Mouse (Mus musculus): ENCODE measurements around the gene Dyrk3. TPM values are rescaled to one million over a fixed set of nuclear protein-coding genes. Genes with fewer than 3 reads are reported as not detected.
"Not testable (repeated sequence)": the region's sequence is repeated elsewhere in the genome, so short reads cannot be mapped to it uniquely, and the experiment has no call there.

Gene Dyrk3
- total RNA-seq, 2 experiments from 2014 or later = 0.17 to 0.29 TPM

DNA sequence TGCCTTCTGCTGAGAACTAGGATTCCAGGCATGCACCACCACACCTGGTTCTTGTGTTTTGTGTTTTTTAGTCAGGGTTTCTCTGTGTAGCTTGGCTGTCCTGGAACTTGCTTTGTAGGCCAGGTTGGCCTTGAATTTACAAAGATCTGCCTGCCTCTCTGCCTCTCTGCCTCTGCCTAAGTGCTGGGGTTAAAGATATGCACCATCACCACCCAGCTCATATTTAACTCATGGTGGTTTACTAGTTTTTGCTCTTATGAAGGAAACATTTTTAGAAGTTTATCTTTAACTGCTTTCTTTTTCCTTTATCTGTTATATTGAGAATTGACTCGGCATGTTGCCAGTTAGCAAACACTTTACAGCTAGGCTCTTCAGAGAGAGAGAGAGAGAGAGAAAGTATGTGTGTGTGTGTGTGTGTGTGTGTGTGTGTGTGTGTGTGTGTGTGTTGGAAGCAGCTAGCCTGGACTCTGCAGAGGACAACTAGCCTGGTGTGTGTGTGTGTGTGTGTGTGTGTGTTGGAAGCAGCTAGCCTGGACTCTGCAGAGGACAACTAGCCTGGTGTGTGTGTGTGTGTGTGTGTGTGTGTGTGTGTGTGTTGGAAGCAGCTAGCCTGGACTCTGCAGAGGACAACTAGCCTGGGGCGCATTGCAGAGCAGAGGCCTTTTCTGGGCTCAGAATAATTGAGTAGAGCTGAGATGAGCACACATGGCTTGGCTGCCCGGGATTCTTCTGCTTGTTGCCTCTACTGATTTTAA, 21.6 kb upstream of the Dyrk3 start:
- not testable (repeated sequence) for DNase-seq (ENCODE audit: low spot score in 2 of 2)

DNA sequence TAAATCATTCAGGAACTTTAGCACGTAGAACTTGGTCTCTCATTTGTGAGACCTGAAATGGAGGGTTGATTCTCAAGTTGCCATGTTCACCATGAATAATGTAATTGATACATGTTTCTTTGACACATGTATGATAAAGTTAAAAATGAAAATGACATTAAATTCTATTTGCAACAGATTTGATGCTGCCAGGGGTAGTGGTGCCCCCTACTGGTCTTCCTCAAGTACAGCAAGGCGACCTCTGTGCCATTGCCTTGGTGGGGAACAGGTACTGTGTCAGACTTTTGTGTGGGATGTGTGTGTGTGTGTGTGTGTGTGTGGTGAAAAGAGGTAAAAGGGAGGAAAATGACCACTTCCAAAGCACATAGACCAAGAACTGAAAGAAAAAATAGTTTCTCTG, 17.3 kb upstream of the Dyrk3 start:
- no peak for DNase-seq (ENCODE audit: low spot score in 2 of 2)

DNA sequence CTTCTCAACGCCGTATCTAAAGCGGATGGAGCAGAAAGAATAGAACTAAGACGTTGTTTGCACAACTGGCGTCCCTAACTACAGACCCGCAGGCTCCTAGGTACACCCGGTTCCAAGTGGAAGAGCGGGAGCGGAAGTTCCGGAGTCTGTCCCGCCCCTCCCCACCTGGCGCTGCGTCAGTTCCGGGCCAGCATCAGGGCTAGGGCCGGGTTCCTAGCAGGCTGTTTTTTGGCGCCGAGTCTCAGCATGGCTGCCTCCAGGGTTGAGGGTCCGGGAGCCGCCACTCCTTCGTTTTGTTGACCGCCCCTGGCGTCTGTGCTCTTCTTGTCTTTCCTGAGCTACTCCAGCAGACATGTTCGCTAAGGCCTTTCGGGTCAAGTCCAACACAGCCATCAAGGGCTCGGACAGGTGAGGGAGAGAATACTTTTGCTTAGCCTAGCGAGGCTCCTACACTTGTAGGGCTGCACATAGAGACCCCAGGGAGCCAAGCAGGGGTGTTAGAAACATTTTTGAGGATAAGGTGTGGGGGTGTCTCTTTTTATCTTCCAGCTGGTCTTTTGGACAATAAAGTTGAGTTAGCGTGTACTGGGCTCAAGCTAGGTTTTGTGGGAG, 15.0 kb upstream of the Dyrk3 start, which contains the start of gene Eif2d:
TSS of gene Eif2d (plus strand) at position 164 of the 612 bp plus-strand sequence.
- DNase-seq (ENCODE audit: low spot score in 2 of 2) = peak; percentile 70 to 85

DNA sequence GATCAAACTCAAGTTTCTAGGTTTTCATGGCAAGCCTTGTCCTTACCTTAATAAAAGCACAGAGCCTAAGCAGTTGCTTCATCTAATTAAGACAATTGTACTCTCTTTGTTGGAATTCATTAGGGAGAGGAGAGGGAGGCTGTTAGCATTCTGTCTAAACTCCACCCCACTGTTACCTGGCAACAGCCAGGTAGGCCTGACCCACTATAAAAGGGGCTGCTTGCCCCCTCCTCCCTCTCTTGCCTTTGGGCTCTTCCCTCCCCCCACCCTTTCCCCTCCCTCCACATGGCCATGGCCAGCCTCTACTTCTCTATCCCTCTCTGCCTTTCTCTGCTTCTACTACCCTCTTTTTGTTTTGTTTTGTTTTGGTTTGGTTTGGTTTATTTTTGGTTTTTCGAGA, 11.4 kb upstream of the Dyrk3 start:
- DNase-seq (ENCODE audit: low spot score in 2 of 2) = no peak

DNA sequence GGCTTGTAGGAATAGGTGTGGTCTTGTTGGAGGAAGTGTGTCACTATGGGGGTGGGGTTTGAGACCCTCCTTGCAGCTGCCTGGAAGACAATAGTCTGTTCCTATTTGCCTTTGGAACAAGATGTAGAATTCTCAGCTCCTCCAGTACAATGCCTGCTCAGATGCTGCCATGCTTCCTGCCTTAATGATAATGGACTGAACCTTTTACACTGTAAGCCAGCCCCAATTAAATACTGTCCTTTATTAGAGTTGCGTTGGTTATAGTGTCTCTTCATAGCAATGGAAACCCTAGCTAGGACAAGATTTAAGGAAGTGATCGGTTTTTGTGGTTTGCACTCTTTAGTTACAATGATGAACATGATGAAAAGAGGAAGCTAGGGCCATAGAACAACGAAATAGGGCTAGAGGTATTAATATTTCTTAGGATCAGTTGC, 8.1 kb upstream of the Dyrk3 start:
- no peak for DNase-seq (ENCODE audit: low spot score in 2 of 2)

DNA sequence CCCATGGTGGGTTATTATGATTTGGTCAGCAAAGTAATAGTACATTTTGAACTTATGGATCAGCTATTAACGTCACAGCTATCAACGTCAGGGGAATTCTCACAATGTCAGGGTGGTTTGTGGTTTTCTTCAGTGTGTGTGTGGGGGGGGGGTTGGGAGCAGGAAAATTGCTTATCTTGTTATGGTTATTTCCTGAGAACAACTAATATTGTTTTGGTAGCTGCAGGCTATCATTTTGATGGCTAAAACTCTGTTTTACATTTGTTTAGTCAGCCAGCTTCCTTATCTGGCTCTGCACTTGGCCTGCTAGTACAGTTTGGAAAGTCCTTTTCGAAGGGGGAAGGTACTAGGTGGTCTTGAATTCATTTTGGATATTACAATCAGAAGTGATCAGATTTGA, 7.1 kb upstream of the Dyrk3 start:
- not testable (repeated sequence) for DNase-seq (ENCODE audit: low spot score in 2 of 2)

DNA sequence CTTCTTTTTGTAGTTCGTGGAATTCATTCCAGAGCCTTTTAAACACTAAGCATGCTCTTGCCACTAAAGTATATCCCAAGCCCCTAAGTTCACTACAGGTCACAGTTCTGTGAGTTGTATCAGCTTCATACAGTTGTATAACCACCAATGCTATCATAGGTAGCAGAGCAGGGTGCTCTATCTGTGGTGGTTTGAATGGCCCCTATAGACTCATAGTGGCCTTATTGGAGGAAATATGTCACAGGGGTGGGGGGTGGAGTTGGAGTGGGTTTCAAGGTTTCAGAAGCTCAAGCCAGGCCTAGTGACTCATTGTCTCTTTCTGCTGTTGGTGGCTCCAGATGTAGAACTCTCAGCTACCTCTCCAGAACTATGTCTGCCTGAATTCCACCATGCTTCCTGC, 4.3 kb upstream of the Dyrk3 start:
- no peak for DNase-seq (ENCODE audit: low spot score in 2 of 2)

DNA sequence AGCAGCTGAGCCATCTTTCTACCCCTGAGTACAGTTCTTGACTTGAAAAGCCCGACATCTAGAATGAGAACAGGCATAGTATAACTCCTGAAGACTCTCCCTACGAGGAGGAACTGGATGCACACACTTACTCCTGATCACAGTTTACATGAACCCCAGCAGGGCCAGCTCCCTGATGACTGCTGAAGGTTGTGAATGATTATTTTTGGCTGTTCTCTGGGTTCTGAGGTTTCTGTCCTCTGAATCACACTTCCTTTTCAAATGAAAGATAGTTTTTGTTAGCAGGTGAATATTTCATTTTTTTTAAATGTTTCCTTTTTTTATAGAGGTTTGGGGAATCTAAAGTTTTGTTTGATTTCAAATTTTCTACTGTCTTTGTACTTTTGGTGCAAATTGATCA, 3.3 kb upstream of the Dyrk3 start:
- DNase-seq (ENCODE audit: low spot score in 2 of 2) = no peak

DNA sequence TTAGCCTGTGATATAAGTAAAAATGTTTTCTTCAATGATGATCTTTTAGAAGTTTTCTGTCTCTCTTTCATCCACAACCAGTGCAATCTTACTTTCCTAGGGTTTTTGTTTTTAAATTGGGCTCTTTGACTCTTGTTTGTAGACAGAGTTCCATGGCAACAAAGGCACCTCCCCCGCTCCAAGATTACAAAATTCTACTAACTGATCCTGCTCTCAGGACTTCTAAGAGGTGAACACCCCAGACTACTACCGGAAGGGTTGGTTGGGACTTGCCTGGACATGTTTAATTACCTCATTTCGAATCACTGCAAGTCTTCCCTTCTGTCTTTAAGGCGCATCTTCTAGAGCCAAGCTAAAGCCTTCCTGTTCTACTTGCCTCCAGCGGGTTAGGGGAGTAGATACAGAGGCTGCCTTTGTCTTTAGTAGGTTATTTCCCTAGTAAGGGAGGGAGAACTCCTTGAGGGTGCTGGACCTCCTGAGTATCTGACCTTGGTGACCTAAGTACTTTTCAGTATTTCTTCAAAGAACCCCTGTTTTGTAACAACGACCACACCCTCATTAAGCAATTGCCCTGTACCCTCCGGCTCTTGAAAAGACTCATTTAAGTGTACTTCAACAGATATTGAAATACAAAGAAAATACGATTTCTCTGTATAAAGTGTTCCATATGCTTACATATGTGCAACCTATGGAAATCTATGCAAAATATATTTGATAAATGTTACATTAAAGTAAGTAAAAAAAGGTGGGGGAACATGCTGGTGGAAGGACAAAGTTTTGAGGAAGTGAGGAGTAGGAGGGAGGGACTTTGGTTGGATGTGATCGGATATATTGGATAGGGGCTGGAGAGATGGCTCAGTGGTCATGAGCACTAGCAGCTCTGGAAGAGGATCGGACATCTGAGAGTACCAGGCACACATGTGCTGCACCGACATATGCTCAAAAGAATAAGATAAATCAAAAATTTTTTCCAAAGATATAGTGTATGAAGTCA, 1.3 kb upstream of the Dyrk3 start:
- DNase-seq (ENCODE audit: low spot score in 2 of 2) = no peak

DNA sequence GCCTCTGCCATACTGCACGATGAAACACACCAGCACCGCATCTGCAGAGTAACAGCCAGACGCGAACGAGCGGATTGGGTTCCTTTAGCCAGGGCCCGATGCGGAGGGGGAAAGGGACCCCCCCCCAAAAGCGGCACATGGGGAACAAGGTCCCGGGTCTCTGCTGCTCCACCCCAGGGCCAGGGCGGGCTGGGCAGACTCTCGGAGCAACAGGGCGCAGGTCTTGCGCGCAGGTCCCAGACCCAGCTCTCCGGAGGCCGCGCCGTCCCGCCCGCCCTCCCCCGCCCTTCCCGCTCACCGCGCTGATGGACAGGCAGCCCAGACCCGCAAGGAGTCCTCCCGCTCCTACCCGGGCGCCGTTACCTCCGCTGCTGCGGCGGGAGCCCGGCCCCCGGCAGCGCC, 422 bp downstream of the Dyrk3 start:
- DNase-seq (ENCODE audit: low spot score in 2 of 2) = no peak

DNA sequence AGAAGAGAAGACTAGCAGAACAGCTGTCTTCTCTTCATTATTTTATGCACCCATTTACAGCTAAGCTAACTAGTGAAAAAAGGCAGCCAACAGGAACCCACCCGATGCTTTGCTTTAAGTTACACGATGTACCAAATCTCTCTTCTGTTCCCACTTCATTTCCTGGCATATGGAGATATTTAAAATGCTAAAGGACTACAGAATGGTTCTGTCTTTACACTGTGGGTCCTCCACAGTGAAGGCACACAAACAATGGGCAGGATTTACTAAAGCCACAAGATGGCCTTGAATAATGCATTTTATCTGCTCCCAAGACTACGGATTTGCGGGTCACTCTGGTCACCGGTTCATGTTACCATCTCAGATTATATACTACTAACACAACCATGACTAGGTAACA, 1.0 kb downstream of the Dyrk3 start:
- no peak for DNase-seq (ENCODE audit: low spot score in 2 of 2)

DNA sequence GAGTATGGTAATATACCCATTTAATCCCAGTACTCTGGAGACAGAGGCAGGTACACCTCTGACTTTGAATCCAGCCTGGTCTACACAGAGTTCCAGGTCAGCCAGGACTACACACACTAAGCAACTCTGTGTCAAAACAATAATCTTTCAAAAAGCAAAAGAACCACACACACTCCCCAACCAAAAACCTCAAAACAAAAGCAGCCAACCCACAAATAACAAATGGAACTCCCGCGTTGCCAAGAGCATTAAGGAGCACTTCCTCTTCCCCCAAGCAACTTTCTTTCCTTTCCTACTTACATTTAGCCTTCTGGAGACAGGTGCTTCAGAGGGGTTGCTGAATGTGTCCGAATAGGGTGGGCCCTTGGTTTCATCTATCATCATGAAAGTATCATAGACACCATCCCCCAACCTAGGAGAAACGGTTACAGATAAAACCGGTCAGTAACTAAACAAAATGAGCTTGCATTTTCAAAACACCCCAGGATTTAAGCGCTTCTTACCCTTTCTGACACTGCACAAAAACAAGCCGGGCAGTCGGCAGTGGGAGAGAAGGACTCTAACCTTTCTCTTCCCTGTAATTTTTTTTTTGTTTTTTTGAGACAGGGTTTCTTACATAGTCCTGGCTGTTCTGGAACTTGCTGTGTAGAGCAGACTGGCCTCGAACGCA, 2.0 kb downstream of the Dyrk3 start:
- no peak for DNase-seq (ENCODE audit: low spot score in 2 of 2)

DNA sequence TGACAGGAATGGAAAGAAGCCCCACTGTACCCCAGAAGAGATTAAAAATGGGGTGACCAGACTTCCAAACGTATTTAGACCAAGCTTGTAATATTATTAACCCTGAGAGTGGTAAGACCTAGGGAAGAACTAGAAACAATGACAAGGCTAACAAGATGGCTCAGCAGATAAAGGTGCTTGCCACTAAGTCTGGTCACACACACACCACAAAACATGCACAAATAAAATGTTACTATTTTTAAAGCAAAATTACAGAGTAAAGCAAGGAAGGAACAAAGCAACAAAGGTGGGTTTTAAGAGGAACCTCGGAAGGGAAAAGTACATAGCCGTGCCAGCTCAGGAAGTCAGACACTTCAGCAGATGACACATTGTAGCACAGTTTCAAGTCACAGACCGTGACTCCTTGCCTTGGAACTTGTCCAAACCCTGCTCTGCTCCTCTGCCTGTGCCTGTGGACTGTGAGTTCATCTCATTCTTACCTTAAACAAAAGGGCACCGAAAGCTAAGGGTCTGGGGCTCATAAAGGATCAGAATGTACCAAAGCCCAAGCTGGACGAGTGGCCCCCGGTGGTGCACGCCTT, 3.1 kb downstream of the Dyrk3 start:
- no peak for DNase-seq (ENCODE audit: low spot score in 2 of 2)

DNA sequence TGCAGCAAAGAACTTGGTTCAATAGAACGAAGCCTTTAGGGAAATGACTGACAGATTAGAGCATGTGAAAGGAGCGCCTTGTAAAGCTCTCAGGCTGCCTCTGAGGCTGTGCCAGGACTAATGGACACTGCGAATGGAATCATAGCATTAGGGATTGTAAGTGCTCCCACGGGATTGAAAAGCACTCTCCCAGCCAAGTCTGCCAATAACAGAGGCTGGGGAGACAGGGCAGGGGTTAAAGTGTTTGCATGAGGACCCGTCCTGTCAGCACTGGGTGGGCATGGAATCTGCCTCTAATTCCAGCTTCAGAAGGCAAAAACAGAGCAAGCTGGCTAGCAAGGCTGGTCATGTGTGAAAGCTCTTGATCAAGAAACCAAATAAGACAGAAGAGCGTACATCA, 3.9 kb downstream of the Dyrk3 start:
- DNase-seq (ENCODE audit: low spot score in 2 of 2) = no peak

DNA sequence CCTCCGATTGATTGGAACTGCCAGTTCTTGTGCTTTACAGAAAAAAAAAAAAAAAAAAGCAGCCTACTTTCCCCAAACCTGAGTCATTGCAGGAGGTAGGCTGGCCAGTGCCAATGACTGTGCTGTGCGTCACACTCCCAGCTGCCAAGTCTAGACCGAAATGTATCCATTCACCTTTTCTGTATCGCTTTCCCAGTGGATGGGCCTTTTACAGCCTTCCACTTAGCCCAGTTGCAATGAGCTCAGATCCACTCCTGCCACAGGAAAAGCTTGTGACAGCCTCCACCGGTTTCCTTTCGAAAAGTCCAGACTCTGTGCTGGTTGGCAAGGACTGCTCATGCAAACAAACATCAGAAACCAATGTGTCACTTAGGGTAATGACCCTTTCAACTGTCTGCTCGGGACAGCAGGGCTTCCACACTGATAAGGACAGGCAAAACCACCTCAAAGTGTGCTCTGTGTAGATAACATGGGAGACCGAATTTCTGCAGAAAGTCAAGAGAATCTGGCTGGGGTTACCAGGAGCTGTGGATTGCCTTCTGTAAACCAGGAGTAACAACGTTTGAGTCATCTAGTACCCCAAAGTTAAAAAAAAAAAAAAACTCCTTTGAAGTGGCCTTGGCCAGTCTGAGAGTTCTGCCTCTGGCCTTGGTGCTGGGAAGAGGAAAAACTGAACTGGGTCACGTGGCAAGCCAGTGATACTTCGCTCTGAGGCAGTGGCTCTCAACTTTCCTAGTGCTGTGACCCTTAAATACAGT, 12.0 kb downstream of the Dyrk3 start:
- no peak for DNase-seq (ENCODE audit: low spot score in 2 of 2)

DNA sequence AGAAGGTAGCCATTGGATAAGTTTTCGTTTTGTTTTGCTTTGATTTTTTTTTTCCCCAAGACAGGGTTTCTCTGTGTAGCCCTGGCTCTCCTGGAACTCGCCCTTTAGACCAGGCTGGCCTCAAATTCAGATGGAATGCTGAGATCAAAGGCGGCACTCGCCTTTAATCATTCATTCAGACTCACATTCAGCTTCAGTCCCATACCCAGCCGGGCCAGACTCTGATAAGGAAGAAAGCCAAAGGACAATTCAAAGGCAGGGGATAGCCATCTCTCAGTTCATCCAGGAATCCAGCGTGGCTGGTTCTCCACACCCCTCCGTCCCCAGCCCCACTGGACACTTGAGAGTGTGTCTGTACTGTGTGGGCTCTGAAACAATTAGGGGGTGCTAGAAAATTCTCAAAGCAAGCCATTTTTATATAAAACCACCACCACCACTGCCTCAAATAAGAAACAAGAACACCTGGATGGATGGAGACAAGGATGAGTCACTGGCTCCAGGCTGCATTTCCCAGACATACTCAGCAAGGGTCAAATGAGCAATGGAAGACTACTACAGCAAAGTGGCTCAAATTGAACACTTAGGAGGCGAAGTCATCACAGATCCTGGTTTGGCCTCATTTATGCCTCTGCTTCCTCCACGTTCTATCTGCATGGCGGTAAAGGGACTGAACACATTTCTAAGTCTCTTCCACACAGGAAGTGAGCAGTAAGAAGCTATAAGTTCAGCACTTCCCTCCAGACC, 14.4 kb downstream of the Dyrk3 start:
- no peak for DNase-seq (ENCODE audit: low spot score in 2 of 2)

DNA sequence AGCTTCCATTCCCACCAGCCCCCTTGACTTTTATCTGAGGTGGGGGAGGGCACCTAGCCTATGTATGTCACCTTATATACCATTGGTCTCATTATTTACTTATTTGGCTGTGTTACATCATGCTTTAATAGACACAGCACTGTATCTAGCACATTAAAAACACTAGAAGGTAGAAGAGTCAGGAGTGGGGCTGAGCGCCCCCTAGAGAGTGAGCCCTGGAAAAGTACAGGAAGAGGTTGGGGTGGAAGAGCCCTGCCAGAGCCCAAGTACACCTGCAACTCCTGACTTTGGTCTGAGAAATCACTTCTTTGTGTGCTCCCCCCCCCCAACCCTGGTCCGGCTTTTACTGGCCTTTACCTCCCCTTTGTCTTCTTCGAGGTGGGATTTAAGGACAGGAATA, 16.2 kb downstream of the Dyrk3 start:
- no peak for DNase-seq (ENCODE audit: low spot score in 2 of 2)

DNA sequence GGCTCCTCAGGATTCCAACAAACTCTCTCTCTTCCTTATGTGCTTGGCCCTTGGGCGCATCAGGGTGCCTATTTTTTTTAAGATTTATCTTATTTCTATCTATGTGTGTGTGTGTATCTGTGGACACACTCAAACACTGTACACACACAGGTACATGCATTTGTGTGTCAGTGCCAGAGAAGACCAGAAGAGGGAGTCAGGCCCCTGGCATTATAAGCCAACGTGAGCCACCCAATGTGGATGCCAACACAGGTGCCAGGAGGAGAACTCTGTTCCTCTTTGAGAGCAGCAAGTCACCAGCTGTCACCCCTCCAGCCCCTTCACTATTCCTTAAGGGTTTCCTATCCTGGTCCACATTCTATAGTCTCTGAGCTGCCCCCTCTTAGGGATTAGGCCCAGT, 19.1 kb downstream of the Dyrk3 start:
- no peak for DNase-seq (ENCODE audit: low spot score in 2 of 2)

DNA sequence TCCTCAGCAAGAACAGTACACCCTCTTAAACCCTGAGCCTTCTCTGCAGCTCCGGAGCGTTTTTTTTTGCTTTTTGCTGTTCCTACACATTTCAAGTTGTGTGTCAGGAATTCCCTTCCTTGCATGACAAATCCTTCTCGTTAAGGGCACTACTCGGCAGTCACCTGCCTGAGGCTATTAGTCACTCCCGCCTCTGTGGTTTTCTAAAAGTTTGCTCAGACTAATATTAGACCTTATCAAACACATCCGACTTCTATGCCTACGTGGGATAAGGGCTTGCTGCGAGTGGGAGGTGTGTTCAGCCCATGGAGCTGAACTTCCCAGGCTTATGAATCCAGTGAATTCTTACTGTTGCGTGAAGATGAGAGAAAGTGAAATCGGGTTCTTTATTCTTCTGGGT, 19.6 kb downstream of the Dyrk3 start:
- no peak for DNase-seq (ENCODE audit: low spot score in 2 of 2)

Data from gastrocnemius, postnatal 4 days (tissue).